Mouse (Mus musculus) kidney, adult 9 months (tissue): ENCODE measurements around the gene Csrp1.

Source experiments
- DNase-seq: peaks from one replicate; pipeline ENCODE4 v3.0.0; 2022

The Csrp1 gene

GRCm38 (mm10) chr1:135719983-135720382 lies at the start of gene Csrp1:
Csrp1 (plus strand) TSS chr1:135720061.
- no peak for DNase-seq

- peak; percentile 73 for DNase-seq
These were observed 49.3 kb upstream of the Csrp1 start for GRCm38 (mm10) chr1:135670397-135671130.

GRCm38 (mm10) chr1:135671406-135671805 lies 48.5 kb upstream of the Csrp1 start:
- no peak for DNase-seq

DNA sequence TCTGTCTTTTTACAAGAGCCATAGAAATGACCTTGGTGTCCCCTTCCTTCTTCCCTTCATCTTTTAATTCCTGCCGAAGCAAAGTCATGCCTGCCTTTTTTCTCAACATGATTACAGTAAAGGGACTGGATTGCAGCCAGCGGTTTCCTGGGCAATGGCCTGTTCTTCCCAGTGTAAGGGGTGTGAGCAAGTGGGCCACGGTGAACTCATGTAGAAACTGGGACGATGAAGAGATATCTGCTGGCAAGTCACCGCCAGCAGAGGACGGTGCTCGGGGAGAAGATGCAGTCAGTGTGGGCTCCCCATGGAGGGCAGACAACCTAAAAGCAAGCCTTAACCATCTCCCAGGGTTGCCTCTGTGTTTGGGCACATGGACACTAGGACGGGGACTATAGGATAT lies 47.9 kb upstream of the Csrp1 start:
- DNase-seq = no peak

GRCm38 (mm10) chr1:135672374-135672773 lies 47.5 kb upstream of the Csrp1 start:
- no peak for DNase-seq

- DNase-seq = no peak
These were observed 46.4 kb upstream of the Csrp1 start for GRCm38 (mm10) chr1:135673423-135673822.

DNA sequence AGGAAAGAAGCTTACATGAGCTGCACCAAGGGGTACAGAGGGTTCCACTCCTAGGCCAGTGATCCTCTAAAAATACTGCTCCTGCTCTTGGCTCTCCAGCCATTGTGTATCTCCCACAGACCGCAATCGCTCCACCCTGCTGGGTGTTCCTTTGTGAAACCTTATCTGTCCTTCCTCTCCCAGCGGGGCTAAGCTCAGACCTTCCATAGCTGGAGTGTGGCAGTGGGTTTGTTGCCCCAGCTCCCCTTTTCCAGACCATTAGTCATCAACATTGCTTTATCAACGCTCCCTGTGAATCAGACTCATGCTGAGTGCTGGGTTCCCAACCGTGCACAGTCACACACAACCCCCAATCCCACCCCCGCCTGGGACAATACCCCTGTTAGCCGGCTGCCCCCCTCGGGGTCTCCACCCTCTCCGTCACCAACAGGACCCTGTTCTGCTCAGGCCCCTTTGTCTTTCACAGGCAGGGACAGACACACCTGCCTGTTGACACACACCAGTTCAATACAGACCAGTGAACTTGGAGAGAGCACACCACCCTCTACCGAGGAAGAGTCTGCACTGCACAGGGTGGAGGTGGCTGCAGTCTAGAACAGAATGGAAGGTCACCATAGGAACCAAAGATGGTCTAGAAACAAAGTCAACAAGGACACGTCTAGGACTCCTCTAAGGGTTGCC lies 44.3 kb upstream of the Csrp1 start:
- DNase-seq = no peak

- no peak for DNase-seq
These were observed 43.6 kb upstream of the Csrp1 start for GRCm38 (mm10) chr1:135676247-135676646.

DNA sequence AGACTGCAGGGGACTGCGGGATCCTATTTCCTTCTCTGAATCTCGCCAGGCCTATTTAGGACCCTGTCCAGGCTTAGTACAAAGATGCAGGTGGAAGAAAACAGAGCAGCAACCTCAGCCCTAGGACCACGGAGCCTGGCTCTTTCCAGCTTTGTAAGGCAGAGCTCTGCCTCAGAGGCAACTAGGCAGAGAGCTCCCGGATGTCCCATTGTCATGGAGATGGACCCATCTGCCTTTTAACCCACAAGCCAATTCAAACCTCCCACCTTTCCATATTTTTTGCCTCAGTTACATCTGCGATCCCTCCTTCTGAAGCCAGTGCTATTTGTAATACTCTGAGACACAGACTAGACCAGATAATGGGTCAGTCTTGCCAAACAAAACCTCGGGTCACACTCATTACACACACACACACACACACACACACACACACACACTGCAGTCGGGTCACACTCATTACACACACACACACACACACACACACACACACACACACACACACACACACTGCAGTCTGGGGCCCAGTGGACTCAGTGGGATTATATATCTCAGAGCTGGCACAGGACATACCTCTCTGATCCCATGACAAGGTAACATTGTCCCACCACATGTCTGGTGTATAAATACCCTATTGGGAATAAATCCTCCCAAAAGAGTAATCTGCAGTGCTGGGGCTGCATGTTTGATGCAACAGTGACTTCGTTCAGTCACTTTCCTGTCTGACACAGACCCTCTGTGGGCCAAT lies 42.8 kb upstream of the Csrp1 start:
- DNase-seq = no peak

- no peak for DNase-seq
These were observed 41.7 kb upstream of the Csrp1 start for GRCm38 (mm10) chr1:135678145-135678544.

GRCm38 (mm10) chr1:135680716-135681115 lies 39.1 kb upstream of the Csrp1 start:
- no peak for DNase-seq

DNA sequence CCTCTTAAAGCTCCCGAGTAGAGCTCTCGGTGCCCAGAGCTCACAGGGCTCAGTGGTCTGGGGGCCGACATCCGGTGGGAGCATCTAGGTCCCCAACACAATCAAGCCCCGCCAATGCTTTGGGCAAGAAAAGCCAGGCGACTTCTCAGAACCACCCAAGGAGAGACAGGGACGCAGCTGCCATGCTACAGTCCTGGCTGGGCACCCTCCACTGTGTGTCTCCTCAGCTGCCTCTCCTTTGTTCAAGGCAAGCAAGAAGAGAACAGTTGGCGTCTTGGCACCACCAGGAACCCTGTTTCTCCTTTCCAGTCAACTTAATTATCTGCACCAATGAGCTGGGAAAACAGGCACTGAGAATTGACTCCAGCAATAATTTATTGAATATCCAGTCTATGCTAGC lies 38.7 kb upstream of the Csrp1 start:
- no peak for DNase-seq

GRCm38 (mm10) chr1:135684895-135685294 lies 35.0 kb upstream of the Csrp1 start:
- DNase-seq = no peak

GRCm38 (mm10) chr1:135685316-135685715 lies 34.5 kb upstream of the Csrp1 start:
- no peak for DNase-seq

- peak; percentile 41 for DNase-seq
These were observed 32.9 kb upstream of the Csrp1 start for GRCm38 (mm10) chr1:135686792-135687510.

DNA sequence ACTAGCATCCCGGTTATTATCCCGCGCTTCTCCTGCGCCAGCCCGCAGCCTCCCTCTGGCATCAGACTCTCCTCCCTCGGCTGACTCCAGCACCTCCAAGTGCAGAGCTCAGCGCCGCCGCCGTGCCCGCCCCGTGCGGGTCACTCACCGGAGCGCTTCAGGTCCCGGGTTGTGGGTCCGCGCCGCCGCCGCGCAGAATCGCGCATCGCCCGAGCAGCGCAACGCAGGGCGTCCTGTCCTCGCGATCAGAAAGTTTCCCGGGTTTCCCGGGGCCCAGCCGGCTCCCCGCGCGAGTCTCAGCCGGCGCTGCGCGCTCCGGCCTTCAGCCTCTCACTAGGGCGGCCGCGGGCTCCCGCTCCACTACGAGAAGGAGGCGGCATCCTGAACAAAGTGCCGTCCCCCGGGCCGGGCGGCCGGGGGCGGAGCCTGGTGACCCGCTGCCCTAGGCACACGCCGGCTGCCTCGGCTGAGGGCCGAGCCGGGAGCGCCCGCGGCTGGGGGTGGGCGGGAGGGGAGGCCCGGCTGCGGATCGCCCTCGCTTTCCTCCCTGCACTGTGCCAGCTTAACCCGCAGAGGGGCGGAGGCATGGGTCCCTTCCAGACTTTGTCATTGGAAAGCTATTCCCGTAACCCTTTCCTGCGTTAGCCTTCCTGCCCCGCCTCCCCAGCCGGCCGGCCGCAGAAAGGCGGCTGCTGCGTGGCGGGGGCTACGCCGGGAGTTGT lies 31.9 kb upstream of the Csrp1 start:
- DNase-seq = peak; percentile 77

- no peak for DNase-seq
These were observed 31.2 kb upstream of the Csrp1 start for GRCm38 (mm10) chr1:135688686-135689085.

DNA sequence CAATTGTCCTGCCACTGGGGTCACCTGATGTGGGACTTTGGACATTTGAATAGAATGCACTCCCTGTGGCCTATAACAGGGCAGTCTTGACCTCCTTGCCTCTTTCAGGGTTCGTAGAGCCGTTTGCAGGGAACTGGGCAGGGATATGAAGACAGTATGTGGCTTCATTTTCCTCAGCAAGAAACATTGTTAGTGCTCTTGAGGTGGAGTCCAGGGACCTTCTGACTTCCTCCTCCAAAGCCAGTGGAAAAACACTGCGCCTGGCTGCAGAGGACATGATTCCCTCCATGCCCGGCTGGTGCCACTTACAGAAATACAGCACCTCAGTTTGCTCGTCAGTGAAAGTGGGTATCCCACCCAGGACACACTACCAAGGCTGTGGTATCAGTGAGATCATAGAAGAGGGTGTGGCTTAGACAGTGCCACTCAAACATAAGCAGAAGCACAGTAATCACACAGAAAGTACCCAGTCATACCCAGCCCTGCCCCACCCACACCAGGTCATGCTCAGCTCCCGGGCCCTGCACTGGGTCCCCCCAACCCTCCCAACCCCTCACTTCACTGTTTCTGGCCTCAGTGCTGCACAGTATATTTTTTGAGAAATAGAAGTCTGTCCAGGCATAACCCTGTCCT lies 29.0 kb upstream of the Csrp1 start:
- no peak for DNase-seq

- DNase-seq = no peak
These were observed 28.4 kb upstream of the Csrp1 start for GRCm38 (mm10) chr1:135691417-135691815.

GRCm38 (mm10) chr1:135694181-135694580 lies 25.7 kb upstream of the Csrp1 start:
- no peak for DNase-seq

- DNase-seq = no peak
These were observed 22.4 kb upstream of the Csrp1 start for GRCm38 (mm10) chr1:135697462-135697861.

DNA sequence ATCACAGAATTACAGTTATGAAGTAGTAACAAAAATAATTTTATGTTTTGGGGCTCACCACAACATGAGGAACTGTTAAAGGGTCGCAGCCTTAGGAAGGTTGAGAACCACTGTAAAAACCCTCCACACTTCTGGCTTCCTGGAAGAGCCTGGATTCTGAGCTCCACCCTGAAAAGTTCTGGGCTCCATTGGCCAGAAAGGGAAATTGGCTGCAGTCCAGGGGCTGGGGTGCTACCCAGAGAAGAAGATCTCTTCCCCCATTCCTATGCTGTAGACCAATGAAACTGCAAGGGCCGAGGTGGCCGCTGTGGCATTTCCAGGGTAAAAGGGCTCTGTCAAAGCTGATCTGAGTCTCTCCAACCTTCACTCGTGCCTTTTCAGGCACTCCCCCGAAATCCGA lies 21.8 kb upstream of the Csrp1 start:
- no peak for DNase-seq
